Mouse (Mus musculus): ENCODE measurements around the gene Abl1. TPM values are rescaled to one million over a fixed set of nuclear protein-coding genes. Genes with fewer than 3 reads are reported as not detected.
A peak's percentile ranks its signal among the peaks of the same experiment; 100 is the strongest.

Abl1 gene
- polyA plus RNA-seq (2015; fragmentation: Nextera tagmentation; extraction: Ambion mirVana), result 40.9 and 42.3 TPM in 2 replicates

DNA sequence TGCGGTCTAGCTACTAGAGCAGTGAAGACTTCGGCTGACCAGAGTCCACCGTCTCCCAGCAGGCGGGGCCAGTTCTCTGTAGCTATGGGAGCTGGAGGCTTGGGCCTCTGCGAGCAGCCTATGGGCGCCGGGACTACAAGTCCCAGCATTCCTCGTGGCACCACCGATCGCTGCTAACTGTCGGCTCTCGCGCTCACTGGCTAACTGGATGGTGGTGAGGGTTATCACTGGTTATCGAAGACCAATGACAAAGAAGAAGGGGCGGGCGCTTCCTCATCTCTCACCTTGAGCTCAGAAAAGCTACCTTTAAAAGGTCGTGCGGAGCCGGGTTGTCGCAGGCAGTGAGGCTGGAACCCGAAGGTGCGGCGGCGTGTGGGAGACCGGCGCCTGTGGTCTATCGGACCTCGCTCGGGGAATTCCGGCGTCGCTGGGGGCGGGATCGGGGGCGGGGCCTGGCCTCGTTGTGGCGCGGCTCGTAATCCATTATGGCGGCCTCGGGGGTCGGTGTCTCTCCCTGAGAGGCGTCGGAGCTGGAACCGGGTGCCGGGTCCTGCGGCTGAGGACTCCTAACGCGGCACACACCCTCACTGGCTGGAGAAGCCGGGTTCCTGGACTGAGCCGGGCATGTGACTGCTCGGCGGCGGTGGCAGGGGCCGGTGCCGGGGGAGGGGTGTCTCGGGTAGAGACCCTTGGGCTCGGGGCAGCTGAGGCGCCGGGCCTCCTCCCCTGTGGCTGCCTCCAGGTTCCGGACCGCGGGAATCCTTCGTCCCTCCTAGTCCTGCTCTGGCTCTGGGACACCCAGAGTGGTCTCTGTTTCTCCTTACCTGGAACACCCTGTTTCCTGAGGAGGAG lies at the start of gene Abl1:
Gene Abl1 (plus strand): TSS at position 303 of the 852 bp plus-strand sequence.
- WGBS, result under 1% methylated on average over 64 of the region's 64 CpGs
- H3K27me3 ChIP-seq, result no peaks in the 10 kb centered on the region
- no peaks in the 10 kb centered on the region for H3K9me3 ChIP-seq (replicated peaks)
- H3K4me2 ChIP-seq (replicated peaks), result peak within 1 kb of the TSS; percentile 72
- peak within 1 kb of the TSS; percentile 94 for H3K9ac ChIP-seq
- no peaks in the 10 kb centered on the region for H3K36me3 ChIP-seq
- peak within 1 kb of the TSS; percentile 98 for H3K4me3 ChIP-seq (replicated peaks)
- ATAC-seq (ENCODE audit: insufficient number of reproducible peaks, low FRiP score, low TSS enrichment, low read depth), result peak; percentile 100
- peak within 1 kb of the TSS; percentile 93 for H3K27ac ChIP-seq (replicated peaks)
- H3K4me1 ChIP-seq, result peaks cover 17% of the 10 kb centered on the region

GRCm38 (mm10) chr2:31638581-31639465 lies 49.4 kb upstream of the Abl1 start:
- H3K27ac ChIP-seq (replicated peaks), result no peak overlapping the region
- H3K36me3 ChIP-seq, result no peaks in the 10 kb centered on the region
- peaks cover 100% of the 10 kb centered on the region for H3K27me3 ChIP-seq
- H3K9me3 ChIP-seq (replicated peaks), result no peaks in the 10 kb centered on the region
- H3K4me2 ChIP-seq (replicated peaks), result no peak overlapping the region
- H3K9ac ChIP-seq, result no peak overlapping the region
- no peak for ATAC-seq (ENCODE audit: insufficient number of reproducible peaks, low FRiP score, low TSS enrichment, low read depth)
- peaks cover 60% of the 10 kb centered on the region for H3K4me1 ChIP-seq
- WGBS, result 2% methylated on average over 33 of the region's 34 CpGs
- H3K4me3 ChIP-seq (replicated peaks), result no peak overlapping the region

- Histone ChIP-seq H3K4me1 (peaks cover 60% of the 10 kb centered on the region), H3K4me2 (replicated peaks) (no peak overlapping the region), H3K27me3 (peaks cover 100% of the 10 kb centered on the region), H3K27ac (replicated peaks) (no peak overlapping the region), H3K36me3 (no peaks in the 10 kb centered on the region), H3K9me3 (replicated peaks) (no peaks in the 10 kb centered on the region), H3K4me3 (replicated peaks) (no peak overlapping the region), H3K9ac (no peak overlapping the region)
- WGBS, result 0% methylated on average over 12 of the region's 13 CpGs
- no peak for ATAC-seq (ENCODE audit: insufficient number of reproducible peaks, low FRiP score, low TSS enrichment, low read depth)
Observed at GRCm38 (mm10) chr2:31639466-31639760, 48.8 kb upstream of the Abl1 start.

GRCm38 (mm10) chr2:31639901-31640608 lies 48.1 kb upstream of the Abl1 start, which contains the start of gene Prdm12:
TSS of gene Prdm12 (plus strand) at chr2:31640037.
- peak within 1 kb of the TSS; percentile 26 for H3K4me3 ChIP-seq (replicated peaks)
- no peak for ATAC-seq (ENCODE audit: insufficient number of reproducible peaks, low FRiP score, low TSS enrichment, low read depth)

DNA sequence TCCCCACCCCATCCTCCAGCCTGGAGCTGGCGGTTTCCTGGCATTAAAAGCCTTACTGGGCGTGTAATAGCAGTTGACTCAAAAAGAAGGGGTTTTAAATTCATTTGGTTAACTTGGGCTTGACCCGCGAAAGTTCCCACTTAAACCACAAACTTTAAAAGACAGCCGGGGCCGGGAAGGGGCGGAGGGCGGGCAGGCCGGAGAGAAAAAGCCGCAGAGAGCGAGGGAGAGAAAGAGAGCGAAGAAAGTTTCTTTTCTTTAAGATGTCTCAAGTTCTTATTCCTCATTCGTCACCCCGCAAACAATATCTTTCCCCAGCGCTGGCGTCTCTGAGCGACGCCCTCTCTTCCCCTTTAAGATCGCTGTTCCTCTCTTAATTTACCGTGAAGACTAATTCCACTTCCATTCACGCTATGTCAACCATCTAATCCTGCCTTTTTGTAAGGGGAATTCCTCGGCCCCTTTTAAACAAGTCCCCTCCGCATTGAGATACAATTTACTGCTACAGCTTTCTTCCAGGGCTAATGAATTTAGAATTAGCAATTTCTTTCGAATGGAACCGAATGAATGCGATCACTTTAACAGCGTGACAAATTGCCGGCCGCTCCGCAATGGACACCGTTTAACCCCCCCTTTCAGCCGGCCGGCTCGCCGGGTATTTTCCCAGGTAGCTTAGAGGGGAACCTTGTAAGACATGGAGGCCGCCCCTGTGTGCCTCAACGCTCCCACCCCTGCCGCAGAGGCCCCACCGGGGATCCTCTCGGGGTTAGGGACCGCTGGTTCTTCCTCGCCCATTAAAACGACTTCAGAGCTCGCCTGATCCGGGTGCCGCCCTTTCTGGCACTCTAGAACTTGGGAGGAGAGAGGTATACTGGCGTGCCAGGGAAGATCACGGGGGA lies 47.3 kb upstream of the Abl1 start:
- ATAC-seq (ENCODE audit: insufficient number of reproducible peaks, low FRiP score, low TSS enrichment, low read depth), result no peak
- no peak overlapping the region for H3K9ac ChIP-seq
- WGBS, result 1% methylated on average over 48 of the region's 48 CpGs
- peaks cover 52% of the 10 kb centered on the region for H3K4me1 ChIP-seq
- H3K4me3 ChIP-seq (replicated peaks), result peak overlapping the region; percentile 26
- H3K36me3 ChIP-seq, result no peaks in the 10 kb centered on the region
- H3K27me3 ChIP-seq, result peaks cover 99% of the 10 kb centered on the region
- peak overlapping the region; percentile 34 for H3K4me2 ChIP-seq (replicated peaks)
- no peak overlapping the region for H3K27ac ChIP-seq (replicated peaks)
- H3K9me3 ChIP-seq (replicated peaks), result no peaks in the 10 kb centered on the region

More at GRCm38 (mm10) chr2:31639901-31640608, 48.1 kb upstream of the Abl1 start, which contains the start of gene Prdm12:
- H3K4me2 ChIP-seq (replicated peaks), result peak within 1 kb of the TSS; percentile 34
- peaks cover 60% of the 10 kb centered on the region for H3K4me1 ChIP-seq
- H3K9me3 ChIP-seq (replicated peaks), result no peaks in the 10 kb centered on the region
- WGBS, result 2% methylated on average over 41 of the region's 41 CpGs
- no peaks in the 10 kb centered on the region for H3K36me3 ChIP-seq
- no peak within 1 kb of the TSS for H3K27ac ChIP-seq (replicated peaks)
- peaks cover 100% of the 10 kb centered on the region for H3K27me3 ChIP-seq
- H3K9ac ChIP-seq, result no peak within 1 kb of the TSS

- H3K27ac ChIP-seq (replicated peaks), result no peak overlapping the region
- 2% methylated on average over 11 of the region's 11 CpGs for WGBS
- no peak for ATAC-seq (ENCODE audit: insufficient number of reproducible peaks, low FRiP score, low TSS enrichment, low read depth)
- H3K9me3 ChIP-seq (replicated peaks), result no peaks in the 10 kb centered on the region
- peaks cover 99% of the 10 kb centered on the region for H3K27me3 ChIP-seq
- peak overlapping the region; percentile 34; the same call in 1 of the 2 replicates for H3K4me2 ChIP-seq (replicated peaks)
- H3K4me1 ChIP-seq, result peaks cover 46% of the 10 kb centered on the region
- no peaks in the 10 kb centered on the region for H3K36me3 ChIP-seq
- H3K9ac ChIP-seq, result no peak overlapping the region
- H3K4me3 ChIP-seq (replicated peaks), result no peak overlapping the region; the same call in 1 of the 2 replicates
Observed at GRCm38 (mm10) chr2:31641508-31641830, 46.7 kb upstream of the Abl1 start.

DNA sequence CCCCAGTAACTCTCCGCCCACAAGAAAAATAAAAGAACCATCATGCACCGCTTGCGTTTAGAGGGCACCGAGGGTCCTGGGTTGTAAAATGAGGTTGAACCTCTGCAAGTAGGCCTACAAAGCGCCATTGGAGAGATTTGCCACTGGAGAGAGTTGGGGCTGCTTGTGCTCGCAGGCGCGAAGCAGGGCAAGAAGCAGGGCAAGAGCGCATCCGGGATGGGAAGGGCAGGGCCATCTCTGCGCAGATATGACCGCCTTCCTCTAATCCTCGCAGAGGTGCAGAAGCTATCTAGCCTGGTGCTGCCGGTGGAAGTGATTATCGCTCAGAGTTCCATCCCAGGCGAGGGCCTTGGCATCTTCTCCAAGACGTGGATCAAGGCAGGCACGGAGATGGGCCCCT lies 46.2 kb upstream of the Abl1 start:
- WGBS, result 2% methylated on average over 18 of the region's 18 CpGs
- Histone ChIP-seq H3K4me3 (replicated peaks) (no peak overlapping the region), H3K4me2 (replicated peaks) (no peak overlapping the region), H3K36me3 (no peaks in the 10 kb centered on the region), H3K27me3 (peaks cover 99% of the 10 kb centered on the region), H3K9ac (no peak overlapping the region), H3K9me3 (replicated peaks) (no peaks in the 10 kb centered on the region), H3K4me1 (peaks cover 42% of the 10 kb centered on the region), H3K27ac (replicated peaks) (no peak overlapping the region)
- ATAC-seq (ENCODE audit: insufficient number of reproducible peaks, low FRiP score, low TSS enrichment, low read depth), result no peak

DNA sequence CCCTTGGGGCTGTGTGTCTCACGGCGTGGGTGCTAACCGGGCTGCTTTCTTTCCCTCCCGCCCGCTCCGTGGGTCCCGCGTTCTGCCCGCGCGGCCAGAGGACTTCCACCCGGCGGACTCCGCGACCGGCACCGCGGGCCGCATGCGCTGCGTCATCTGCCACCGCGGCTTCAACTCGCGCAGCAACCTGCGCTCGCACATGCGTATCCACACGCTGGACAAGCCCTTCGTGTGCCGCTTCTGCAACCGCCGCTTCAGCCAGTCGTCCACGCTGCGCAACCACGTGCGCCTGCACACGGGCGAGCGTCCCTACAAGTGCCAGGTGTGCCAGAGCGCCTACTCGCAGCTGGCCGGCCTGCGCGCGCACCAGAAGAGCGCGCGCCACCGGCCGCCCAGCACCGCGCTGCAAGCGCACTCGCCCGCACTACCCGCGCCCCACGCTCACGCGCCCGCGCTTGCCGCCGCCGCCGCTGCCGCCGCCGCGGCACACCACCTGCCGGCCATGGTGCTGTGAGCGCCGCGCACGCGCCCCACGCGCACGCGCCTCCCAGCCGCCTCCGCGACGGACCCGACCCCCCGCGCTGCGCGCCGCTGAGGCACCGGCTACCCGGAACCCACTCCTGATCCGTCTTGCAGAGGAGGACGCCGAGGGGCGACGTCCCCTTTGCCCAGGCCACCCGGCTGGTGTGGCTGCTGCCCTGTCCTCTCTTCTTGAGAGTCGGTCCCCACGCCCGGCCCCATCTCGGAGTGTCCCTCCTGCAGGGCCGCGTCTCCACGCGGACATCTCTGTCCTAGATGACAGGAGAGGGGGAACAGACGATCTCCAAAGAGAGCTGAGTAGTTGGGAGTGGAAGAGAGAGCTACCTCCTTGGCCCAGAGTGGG lies 34.0 kb upstream of the Abl1 start:
- Histone ChIP-seq H3K4me2 (replicated peaks) (peak overlapping the region; percentile 96), H3K27me3 (peaks cover 75% of the 10 kb centered on the region), H3K36me3 (no peaks in the 10 kb centered on the region), H3K9me3 (replicated peaks) (0 out of 2 replicates have a peak, but pooled peaks cover 3% of the 10 kb centered on the region), H3K4me3 (replicated peaks) (peak overlapping the region; percentile 52), H3K4me1 (peaks cover 17% of the 10 kb centered on the region), H3K27ac (replicated peaks) (no peak overlapping the region), H3K9ac (no peak overlapping the region)
- under 1% methylated on average over 102 of the region's 109 CpGs for WGBS
- peak; percentile 19; the same call in 1 of the 2 replicates for ATAC-seq (ENCODE audit: insufficient number of reproducible peaks, low FRiP score, low TSS enrichment, low read depth)

- 3% methylated on average over 22 of the region's 22 CpGs for WGBS
Observed at GRCm38 (mm10) chr2:31654854-31655559, 33.2 kb upstream of the Abl1 start.

More at GRCm38 (mm10) chr2:31654854-31655559, 33.2 kb upstream of the Abl1 start:
- Histone ChIP-seq H3K4me3 (replicated peaks) (peak overlapping the region; percentile 52), H3K27ac (replicated peaks) (no peak overlapping the region), H3K36me3 (no peaks in the 10 kb centered on the region), H3K27me3 (peaks cover 67% of the 10 kb centered on the region), H3K4me1 (peaks cover 17% of the 10 kb centered on the region), H3K9ac (no peak overlapping the region), H3K4me2 (replicated peaks) (peak overlapping the region; percentile 96), H3K9me3 (replicated peaks) (0 out of 2 replicates have a peak, but pooled peaks cover 6% of the 10 kb centered on the region)
- no peak for ATAC-seq (ENCODE audit: insufficient number of reproducible peaks, low FRiP score, low TSS enrichment, low read depth)

Measured in embryonic facial prominence, embryonic 15.5 days (tissue).